Mouse (Mus musculus) G1E-ER4 (cell line): ENCODE results near the gene Prdm16. TPM values are rescaled to one million over a fixed set of nuclear protein-coding genes. Genes with fewer than 3 reads are reported as not detected.

Experiments
- GATA1 ChIP-seq: IDR thresholded peaks from one replicate; pipeline ENCODE4 v1.8.0; 2012; ENCODE audit warnings: low read length, inconsistent platforms
- polyA plus RNA-seq: library from polyadenylated mRNA; stranded (reverse); fragments of >175 nt; gene quantifications from 2 replicates; pipeline ENCODE4 v1.2.3, GENCODE M21; 2012

The Prdm16 gene
- not detected in 2 replicates for polyA plus RNA-seq

- no peak for TF ChIP-seq GATA1
These were observed at the start of gene Prdm16 for GRCm38 (mm10) chr4:154636721-154637311. Prdm16 (minus strand) TSS chr4:154636873.

DNA sequence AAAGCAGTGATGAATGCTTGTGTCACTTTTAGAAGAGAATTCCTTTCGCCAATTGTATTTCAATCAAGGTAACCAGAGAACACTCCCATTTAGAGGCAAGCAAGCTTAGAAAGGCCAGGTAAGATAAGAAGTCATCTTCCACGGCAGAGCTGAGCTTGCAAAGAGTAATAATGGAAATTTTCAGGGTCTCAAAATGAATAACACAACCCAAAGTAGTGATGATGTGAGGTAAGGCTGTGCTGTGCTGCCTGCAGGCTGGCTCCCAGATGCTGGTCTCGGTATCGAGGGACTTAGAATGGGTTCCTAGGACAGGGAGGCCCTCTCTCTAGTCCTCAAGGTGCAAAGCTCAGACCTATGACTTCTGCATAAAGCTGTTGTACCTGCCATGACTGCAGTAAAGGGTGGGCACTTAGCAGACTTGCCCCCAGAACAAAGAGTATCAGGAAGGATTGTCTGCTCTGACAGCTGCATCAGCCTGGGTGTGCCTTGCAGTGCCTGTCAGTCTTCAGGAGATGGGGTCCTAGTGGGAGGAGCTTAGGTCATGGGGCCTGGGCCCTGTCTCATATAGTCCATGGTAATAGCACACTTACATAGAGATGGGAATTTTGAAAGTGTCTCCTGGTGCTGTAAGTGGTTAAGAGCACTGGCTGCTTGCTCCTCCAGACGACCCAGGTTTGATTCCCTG lies 46.5 kb upstream of the Prdm16 start:
- TF ChIP-seq GATA1 = no peak

GRCm38 (mm10) chr4:154682311-154682710 lies 45.6 kb upstream of the Prdm16 start:
- TF ChIP-seq GATA1 = no peak

DNA sequence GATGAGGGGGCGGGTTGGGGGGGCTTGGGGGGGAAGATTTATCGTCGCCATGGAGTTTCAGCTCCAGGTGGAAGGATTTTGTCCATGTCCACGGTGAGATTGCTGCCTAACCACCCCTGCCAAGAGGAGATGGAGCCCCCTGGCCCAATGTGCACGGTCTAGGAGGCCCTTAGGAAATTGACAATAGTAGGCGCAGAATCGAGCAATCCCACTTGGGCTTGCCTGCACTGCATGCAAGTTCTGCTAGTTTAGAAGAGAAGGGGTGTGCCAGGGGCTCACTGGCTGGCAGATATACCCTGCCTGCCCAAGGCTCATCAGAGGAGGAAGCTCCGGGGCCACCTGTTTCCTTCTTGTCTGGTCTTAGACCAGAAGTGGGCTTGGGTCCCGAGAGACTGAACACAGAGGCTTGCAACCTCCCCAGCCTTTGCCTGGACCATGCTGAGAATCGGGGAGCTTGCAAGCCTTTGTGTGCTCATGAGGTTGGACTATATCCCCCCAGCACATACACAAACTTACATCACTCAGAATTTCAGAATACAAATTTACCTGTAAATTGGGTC lies 38.8 kb upstream of the Prdm16 start:
- TF ChIP-seq GATA1 = no peak

DNA sequence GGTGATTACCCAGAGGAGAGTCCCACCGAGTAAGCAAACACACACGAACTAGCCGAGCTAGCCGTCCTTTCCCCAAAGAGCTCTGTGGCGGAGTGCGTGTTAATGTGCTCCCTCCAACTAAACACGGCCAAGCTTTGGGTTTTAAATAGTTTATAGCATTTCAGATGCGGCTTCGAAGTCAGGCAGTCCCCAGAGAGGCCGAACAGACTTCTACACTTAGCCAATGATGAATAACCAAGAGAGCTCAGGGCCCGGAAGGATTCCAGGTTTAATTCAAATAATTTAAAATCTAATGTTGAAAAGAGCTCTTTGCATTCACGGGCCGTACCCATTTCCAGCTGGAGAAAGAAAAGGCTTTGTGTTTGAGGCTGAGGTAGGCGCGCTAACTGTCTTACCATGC lies 38.3 kb upstream of the Prdm16 start:
- TF ChIP-seq GATA1 = no peak

DNA sequence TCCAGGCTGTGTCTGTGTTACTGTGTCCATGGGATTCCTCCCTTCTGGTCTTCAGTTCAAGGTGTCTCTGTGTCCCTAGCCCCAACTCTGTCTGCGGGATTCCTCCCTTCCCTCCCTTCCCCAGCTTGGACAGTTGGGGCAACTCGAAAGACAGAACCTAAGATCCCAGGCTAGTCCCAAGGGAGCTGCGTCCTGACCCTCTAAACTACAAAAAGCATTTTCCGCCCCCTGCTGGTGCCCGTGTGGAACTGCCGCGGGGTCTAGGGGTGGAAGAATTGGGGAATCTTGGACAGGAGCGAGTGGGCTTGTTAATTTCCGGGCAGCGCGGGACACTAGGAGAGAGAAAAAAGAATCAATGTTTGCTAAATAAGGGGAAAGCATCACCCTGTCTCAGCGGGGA lies 37.9 kb upstream of the Prdm16 start:
- no peak for TF ChIP-seq GATA1

DNA sequence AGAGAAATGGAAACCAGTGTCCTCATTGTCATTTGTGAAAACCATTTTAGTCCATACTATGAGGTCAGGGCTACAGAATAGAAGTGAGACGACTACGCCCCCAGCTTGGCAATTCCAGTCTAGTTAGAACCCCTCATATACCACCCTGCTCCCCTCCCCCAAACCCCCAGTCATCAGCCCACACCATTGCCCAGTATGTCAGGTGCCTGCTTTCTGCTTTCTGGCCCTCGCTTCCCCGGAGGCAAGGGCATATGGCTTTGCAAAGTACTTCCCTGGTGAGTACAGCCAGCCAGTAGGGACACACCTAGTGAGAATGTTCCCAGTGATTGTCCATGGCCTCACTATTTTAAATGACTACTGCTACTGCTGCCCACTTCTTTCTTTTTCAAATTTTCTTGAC lies 37.3 kb upstream of the Prdm16 start:
- no peak for TF ChIP-seq GATA1

GRCm38 (mm10) chr4:154672027-154672426 lies 35.4 kb upstream of the Prdm16 start:
- TF ChIP-seq GATA1 = no peak

- no peak for TF ChIP-seq GATA1
These were observed 34.7 kb upstream of the Prdm16 start for GRCm38 (mm10) chr4:154671232-154671912.

DNA sequence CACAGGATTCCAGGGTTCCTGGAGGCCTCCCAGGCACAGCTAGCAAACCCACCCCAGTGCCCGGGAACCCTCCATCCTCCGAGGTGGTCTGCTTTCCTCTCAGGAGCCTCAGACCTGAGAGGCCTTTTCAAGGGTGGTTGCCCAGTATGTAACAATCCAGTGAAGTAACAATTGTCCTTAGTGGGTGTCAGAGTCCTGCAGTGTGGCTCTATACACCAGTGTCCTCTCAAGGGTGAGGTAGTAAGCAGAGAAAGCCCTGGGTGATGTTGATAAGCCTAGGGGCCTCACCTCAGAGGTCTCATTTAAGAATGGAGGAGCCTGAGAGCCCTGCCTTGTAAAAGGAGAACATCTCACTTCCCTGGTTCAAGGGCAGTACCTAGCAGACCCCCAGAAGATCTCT lies 31.1 kb upstream of the Prdm16 start, which contains the start of gene Actrt2:
Gene Actrt2 (minus strand): TSS at position 101 of the 400 bp plus-strand sequence.
- no peak for TF ChIP-seq GATA1

DNA sequence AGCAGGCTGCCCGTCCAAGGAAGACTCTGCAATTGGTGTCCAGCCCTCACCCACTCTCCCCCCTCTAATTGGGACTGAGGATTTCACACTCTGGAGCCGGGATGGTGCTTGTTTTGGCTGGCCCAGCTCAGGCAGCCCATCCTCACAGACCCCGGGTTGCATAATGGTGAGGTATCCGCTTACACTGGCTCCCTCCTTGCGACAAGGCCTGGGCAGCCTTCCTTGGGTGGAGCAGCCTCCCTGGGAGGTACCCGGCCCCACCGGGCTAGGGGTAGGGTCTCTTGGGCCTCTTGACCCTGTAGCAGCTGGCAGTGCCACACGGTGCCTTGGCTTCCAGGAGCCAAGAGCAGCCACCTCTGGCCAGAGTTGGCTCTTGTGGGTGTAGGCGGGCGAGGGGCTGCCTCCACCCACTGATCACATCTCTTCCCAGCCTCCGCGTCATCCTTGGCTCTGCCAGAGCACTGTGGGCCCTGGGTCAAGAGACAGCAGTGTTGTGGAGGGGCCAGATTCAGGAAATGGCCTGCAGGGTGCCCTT lies 26.1 kb upstream of the Prdm16 start:
- no peak for TF ChIP-seq GATA1

DNA sequence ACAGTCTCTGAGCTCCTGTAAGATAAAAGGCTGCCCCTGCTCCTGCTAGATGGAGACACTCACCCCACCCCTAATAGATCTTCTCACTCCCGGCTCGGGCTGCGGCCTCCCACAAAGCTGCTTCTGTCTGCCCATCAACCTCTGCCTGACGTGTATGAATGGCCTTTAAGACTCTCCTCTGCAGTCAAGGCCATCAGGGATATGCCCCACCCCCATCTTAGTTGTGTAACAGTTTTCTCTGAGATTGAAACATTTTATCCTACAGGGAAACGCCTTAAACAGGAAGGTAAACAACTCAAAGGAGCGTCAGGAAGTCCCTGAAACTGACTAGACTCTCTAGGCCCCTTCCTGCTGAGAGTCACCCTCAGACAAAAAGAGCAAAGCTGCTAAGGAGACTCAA lies 24.6 kb upstream of the Prdm16 start:
- no peak for TF ChIP-seq GATA1

- TF ChIP-seq GATA1 = no peak
These were observed 23.4 kb upstream of the Prdm16 start for GRCm38 (mm10) chr4:154660025-154660424.

- no peak for TF ChIP-seq GATA1
These were observed 18.6 kb upstream of the Prdm16 start for GRCm38 (mm10) chr4:154655134-154655910.

DNA sequence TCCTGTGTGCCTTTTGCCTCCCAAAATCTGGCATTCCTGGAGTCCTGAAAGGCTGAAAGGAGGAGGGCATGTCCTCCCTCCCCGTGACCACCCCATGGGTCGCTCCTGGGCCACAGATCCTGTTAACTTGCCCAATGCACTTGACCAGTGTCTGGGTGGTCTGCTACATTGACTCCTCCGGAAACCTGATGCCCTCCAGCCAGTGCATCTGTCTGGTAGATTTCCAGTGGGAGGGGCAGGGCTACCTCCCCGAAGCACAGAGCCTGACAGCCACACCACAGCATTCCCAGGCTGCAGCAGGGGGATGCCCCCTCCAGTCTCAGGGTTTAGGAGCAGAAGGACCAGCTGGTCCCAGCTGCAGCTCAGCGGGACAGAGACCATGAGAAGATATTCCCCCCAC lies 15.8 kb upstream of the Prdm16 start:
- TF ChIP-seq GATA1 = no peak
